Mouse (Mus musculus): ENCODE results near the gene AB124611.
A peak's percentile ranks its signal among the peaks of the same experiment; 100 is the strongest.
"Not testable (repeated sequence)": the region's sequence is repeated elsewhere in the genome, so short reads cannot be mapped to it uniquely, and the experiment has no call there.

Gene AB124611

DNA sequence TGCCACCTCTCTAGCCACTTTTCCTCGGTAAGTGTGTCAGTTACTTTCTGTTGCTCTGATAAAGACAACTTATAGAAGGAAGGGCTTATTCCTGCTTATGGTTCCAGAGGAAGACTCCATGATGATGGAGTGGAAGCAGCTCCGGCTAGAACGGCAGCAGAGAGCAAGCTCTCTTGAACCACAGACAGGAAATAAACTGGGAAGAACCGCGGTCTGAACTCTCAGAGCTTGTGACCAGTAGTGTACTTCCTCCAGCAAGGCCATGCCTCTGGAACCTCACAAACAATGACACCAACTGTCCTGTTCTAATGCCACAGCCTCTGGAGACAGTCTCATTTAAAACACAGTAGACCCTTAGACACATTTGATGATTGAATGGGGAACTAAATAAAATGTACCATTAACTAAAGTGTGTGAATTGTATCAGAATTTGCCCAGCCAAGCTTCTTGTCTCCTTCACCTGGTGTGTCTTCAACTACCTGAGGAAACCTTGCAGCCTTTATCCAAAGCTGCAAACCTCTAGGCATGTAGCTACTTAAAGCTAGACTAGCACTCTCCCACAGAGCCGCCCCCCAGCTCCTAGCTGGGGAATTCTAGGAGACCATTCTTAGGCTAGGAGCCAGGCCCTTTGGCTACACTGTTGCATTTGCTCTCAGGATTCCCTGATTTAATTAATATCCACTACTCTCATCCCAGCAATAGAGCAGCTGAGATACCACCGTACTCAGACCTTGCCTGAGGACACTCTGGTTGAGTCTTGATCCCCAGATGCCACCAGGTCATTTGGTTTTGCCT is 637 bp upstream of the AB124611 start:
- no peak for DNase-seq

DNA sequence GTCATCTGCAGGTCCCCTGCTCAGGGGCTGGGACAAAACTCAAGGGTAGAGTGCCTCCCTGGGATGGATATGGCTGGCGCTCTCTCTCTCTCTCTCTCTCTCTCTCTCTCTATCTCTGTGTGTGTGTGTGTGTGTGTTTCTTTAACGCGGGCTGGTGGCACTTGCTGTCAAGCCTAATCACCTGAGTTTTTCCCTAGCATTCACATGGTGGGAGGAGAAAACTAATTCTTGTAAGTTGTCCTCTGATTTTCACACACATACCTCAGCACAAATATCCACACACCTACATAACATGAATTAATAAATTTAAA is 613 bp downstream of the AB124611 start:
- DNase-seq, result no peak

DNA sequence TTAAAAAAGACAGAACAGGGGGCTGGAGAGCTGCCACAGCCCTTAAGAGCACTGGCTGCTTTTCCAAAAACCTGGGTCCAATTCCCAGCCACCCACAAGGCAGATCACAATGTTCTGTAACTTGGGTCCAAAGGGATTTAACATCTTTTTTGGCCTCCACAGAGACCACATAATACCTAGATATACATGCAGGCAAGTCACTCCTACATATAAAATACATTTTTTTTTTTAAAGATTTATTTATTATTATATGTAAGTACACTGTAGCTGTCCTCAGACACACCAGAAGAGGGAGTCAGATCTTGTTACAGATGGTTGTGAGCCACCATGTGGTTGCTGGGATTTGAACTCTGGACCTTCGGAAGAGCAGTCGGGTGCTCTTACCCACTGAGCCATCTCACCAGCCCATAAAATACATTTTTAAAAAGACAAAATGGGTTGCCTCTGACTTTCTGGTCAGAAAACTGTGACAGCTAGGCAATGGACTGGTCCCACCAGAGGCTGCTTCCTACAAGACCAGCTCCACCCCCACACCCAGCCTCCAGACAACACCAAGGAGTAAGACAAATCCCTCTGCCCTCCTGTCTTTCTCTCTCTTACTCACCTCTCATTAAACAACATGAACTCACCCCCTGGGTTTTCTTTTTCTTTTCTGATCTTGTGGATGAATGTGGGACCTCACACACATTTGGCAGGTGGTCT is 1.3 kb downstream of the AB124611 start:
- DNase-seq, result no peak

DNA sequence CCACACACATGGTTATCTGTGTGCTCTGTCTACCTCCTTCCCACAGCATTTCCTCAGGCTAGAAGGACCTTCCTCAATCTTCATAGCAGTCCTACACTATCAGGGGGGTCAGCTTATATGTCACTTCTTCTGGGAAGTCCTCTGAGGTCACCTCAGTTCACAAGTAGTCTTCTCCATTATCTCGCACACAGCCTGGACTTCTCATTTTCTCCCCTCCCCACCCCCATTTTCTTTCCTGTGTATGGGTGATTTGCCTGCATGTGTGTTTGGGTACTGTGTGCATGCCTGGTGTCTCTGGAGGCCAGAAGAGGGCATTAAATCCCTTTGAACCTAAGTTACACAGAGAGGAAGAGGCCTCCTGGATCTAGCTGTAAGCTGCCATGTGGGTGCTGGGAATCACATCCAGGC is 1.9 kb downstream of the AB124611 start:
- DNase-seq, result no peak

DNA sequence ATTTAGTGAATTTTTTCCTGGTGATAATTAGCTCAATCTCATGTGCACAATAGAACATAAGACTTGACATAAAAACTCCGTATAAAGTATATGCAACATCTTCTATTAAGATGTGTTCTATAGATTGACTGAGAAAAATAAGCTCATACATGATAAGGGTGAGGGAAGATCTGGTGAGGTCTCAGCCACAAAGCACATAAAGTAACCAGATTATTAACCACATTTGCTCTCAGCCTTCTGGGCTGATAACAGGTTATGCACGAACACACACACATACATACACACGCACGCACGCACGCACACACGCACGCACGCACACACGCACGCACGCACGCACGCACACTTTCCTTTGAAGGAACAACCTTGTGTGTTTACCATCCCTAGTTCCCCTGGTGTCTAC is 10.5 kb downstream of the AB124611 start:
- no peak for DNase-seq

GRCm38 (mm10) chr9:21537009-21537408 is 11.0 kb downstream of the AB124611 start:
- no peak for DNase-seq

- no peak for DNase-seq
Observed at GRCm38 (mm10) chr9:21539981-21540753, 14.2 kb downstream of the AB124611 start.

GRCm38 (mm10) chr9:21542001-21542400 is 16.0 kb downstream of the AB124611 start:
- DNase-seq, result not testable (repeated sequence)

DNA sequence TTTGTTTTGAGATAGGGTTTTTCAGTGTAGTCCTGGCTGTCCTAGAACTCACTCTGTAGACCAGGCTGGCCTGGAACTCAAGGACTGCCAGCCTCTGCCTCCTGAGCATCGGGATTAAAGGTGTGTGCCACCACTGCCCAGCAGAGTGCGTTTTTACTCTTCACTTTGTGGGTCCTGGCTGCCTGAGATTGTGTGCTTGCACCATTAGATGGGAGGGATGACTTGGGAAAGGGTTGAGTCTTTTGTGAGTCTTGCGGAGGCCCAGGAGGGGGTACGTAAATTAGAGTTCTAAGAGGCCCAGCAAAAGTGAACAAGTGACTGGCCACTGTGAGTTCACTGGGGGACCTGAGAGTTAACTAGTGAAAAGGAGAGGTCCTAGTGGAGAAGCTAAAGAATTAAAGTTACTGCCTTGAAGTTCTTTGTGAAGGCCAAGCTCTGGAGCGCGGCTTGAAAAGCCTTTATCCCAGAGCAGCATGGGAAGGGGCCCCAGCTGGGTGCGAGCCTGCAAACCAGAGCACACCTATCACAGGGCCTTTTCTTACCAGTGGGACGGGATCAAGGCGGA is 19.5 kb downstream of the AB124611 start:
- no peak for DNase-seq

DNA sequence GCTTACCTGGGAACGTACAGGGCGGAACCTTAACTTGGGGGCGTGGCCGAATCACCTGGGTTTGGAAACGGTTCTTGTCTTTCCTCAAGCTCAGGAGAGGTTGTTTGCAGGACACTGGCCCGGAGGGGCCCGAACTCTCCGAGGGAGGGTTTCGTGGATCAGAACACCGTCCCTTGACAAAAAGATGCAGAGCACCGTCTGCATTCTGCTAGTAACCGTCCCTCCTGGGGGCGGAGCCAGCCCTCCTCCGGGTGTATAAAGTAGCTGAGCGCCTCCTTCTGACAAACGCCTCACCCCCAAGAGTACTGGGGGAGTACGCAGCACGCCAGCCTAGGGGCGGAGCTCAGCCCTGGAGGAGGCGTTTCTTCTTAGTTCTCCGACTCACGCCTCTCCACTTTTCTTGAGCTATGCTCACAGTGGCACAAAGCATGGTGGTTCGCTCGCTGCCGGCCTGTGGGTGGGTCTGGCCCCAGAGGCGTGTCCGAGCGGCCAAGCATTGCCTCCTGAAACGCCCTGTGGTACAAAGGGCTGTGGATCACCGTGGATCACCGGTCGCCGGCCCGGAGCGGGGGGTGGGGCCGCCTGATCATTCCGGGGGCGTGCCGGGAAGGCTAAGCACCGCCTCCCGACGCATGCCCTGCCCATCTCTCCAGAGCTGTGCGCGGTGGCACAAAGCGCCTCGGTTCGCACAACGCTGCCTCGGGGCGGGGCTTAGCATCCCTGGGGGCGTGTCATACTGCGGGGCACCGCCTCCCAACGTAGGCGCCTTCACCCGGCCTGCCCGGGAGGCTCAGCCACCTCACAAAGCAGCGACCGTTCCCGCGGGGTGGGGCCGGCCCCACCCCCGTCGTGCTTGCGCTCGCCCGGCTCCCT is 20.2 kb downstream of the AB124611 start:
- peak; percentile 99 for DNase-seq

GRCm38 (mm10) chr9:21546789-21547074 is 20.8 kb downstream of the AB124611 start, which contains the start of gene Carm1:
TSS of gene Carm1 (plus strand) at chr9:21546894.
- no peak for DNase-seq

DNA sequence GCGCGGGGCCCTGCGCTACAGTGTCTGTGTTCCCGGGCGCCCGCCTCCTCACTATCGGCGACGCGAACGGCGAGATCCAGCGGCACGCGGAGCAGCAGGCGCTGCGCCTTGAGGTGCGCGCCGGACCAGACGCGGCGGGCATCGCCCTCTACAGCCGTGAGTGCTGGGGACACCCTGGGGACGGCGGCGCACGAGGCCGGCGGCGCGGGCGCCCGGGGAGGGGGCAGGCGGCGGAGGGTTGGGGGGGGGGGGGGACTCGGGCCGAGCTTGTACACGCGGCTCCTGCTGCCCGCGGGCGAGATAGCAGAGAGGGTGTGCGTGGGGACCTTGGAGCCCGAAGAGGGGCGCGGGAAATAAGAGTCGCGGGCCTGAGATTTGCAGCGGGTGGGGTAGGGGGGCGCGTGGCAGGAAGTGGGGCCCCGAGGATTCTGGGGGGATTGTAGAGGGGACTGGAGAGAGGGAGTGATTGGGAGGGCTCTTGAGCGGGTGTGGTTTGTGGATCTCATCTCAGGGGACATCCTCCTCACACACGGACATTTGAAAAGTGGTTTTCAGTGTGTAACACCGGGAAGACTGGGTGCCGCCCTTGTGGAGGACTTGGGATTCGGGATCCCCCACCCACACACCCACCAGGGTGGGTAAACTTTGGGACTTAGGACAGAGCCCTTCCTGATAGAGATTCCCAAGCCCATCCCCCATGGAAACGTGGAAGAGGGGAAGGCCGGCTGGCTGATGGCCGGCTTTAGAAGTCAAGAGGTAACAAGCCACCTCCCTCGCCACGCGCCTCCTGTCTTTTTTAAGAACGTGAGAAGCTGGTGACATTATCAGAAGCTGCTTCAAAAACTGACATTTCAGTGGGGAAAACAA is 21.3 kb downstream of the AB124611 start:
- peak; percentile 79 for DNase-seq

DNA sequence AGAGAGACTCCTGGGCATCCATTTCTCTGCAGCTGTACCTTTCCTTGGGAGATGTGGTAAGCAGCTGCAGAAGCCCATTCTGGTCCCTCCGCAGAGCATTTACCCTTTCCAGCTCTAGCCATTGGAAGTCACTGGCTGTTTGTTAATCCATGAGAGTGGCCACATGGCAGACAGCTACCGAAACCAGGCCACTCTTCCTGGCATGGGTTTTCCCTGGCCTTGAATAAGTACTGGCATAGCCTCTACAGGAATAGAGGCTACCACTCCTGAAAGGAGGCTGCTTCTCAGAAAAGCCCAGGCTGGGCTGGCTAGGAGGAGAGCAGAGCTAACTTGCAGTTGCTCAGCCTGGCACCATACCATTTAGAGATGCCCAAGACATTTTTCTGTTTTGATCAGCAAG is 25.1 kb downstream of the AB124611 start:
- no peak for DNase-seq

DNA sequence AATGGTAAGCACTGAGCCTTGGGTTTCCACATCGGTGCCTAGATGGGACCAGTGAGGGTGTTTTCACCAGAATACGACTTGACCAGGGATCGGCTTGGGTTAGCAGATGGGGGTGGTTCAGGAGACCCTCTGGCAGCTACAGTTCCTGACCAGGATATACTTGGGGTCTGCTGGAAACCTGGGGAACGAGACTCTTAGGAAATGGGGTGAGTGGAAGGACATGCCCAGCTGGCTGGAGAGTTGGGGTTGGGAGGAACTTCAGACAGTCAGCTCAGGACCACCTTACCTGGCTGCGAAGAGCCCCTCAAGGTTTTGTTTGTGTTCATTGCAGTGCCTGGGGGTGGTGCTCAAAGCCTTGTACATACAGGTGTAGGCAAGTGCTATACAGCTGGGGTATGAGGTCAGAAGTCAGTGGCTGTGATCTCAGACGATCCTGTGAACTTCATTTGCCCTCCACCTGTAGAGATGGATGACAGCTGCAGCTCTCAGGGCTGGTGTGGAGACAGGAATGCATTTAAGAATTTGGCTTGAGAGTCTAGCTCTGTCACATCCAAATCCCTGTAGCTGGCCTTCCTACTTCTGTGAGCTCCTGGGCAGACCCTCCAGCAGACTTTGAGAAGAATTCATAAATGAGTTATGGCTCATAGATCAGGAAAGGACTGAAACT is 27.8 kb downstream of the AB124611 start:
- DNase-seq, result no peak

- no peak for DNase-seq
Observed at GRCm38 (mm10) chr9:21555198-21555742, 29.3 kb downstream of the AB124611 start.

- DNase-seq, result no peak
Observed at GRCm38 (mm10) chr9:21556996-21557395, 31.0 kb downstream of the AB124611 start.

- no peak for DNase-seq
Observed at GRCm38 (mm10) chr9:21557556-21557955, 31.6 kb downstream of the AB124611 start.

DNA sequence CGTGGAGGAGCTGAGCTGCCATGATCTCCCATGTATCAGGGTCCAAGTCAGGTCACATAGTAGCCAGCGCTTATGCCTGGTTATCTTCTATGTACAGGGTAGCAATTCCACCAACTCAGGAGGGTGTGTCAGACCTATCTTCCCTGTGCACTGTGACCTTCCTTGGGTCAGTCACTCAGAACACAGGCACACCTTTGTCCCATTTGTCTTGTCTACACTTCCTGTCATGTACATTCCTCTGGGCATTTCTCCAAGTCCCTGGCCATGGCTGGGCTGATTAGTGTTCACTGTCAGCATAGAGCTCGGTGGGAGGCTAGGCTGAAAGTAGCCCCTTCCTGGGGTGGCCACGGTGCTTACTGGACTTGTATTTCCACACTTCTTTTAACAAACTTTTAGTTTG is 32.4 kb downstream of the AB124611 start:
- DNase-seq, result no peak

GRCm38 (mm10) chr9:21559151-21559550 is 33.2 kb downstream of the AB124611 start:
- no peak for DNase-seq

DNA sequence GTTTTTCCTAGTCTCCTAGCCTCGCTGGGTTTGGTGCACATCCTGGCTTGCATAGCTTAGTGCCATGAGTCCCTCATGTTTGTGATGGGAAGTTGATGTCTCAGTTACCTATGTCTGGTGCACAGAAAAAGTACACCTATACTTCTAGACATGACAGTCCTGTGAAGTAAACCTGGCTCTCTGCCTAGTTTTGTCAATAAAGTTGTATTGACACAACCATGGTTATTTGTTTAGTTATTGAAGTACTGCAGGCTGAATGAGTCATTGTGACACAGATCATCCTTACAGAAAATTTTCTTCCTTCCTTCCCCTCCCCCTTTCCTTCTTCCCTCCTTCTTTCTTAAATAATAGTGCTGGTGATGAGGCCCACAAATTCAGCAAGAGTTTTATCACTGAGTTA is 38.4 kb downstream of the AB124611 start:
- no peak for DNase-seq
